Mouse (Mus musculus): ENCODE results near the gene Gas7.

- no peak for TF ChIP-seq CTCF (IDR thresholded peaks at IDR 0.05; ENCODE audit: low read depth)
- no peak for TF ChIP-seq EP300 (IDR thresholded peaks at IDR 0.05; ENCODE audit: low read depth)
These were observed 201.1 kb downstream of the Gas7 start for GRCm38 (mm10) chr11:67656366-67656765.
